Mouse (Mus musculus): Measurements from ENCODE around the gene Pcdh9.

- TF ChIP-seq CTCF (IDR thresholded peaks at IDR 0.05; ENCODE audit: insufficient read depth, low read depth, low read length) (no peak), POLR2A (IDR thresholded peaks at IDR 0.05; ENCODE audit: insufficient read depth, low read depth, low read length) (no peak)
Measured at GRCm38 (mm10) chr14:93463360-93463892, 427.1 kb downstream of the Pcdh9 start.
